Comparison of ENCODE assay signal across 8 mouse cellular contexts in genomic region chr17:80875352-80876044, GRCm38 (mm10).
DNase-seq lines count a peak whose midpoint lies in the region; ATAC-seq lines count a peak whose summit lies in the region.

No protein-coding gene starts in this region.

- peak; percentile 18 for DNase-seq in embryo, embryonic 10.5 days (ENCODE audit: low spot score)
- DNase-seq in embryo, embryonic 9.5 days (ENCODE audit: extremely low spot score) = no peak
- DNase-seq in ovary, adult 18-20 months (ENCODE audit: low spot score) = peak; percentile 42
- no peak for DNase-seq in ovary, postnatal 10 days (ENCODE audit: low spot score)
- DNase-seq in lung, postnatal 10 days = peak; percentile 77
- no peak for DNase-seq in urinary bladder, postnatal 10 days (ENCODE audit: low spot score)
- no peak for DNase-seq in layer of hippocampus, adult 11-12 months (ENCODE audit: low spot score)

- 39% methylated on average over 7 of the region's 7 CpGs for WGBS in hindbrain, embryonic 13.5 days

- H3K27me3 ChIP-seq in hindbrain, embryonic 13.5 days = no peaks in the 10 kb centered on the region

- no peaks in the 10 kb centered on the region for H3K9me3 ChIP-seq in hindbrain, embryonic 13.5 days

- no peak overlapping the region for H3K4me3 ChIP-seq in hindbrain, embryonic 13.5 days

- peak; percentile 63; the same call in 1 of the 2 replicates for ATAC-seq in hindbrain, embryonic 13.5 days (ENCODE audit: low FRiP score)

- no peak overlapping the region for H3K9ac ChIP-seq in hindbrain, embryonic 13.5 days

- no peaks in the 10 kb centered on the region for H3K36me3 ChIP-seq in hindbrain, embryonic 13.5 days

- no peak overlapping the region for H3K4me2 ChIP-seq in hindbrain, embryonic 13.5 days

- peaks cover 8% of the 10 kb centered on the region for H3K4me1 ChIP-seq in hindbrain, embryonic 13.5 days (replicated peaks)

- 0 out of 2 replicates have a peak overlapping the region, but pooled peaks have one; percentile 24 for H3K27ac ChIP-seq in hindbrain, embryonic 13.5 days

Comparison
In these comparisons a context has a peak if more than half of its experiments do, and no peak if none do; other contexts are left out.
1. DNase-seq: peak in embryo, embryonic 10.5 days (single experiment), ovary, adult 18-20 months (single experiment) and lung, postnatal 10 days (single experiment); none in embryo, embryonic 9.5 days (single experiment), ovary, postnatal 10 days (single experiment), urinary bladder, postnatal 10 days (single experiment) and layer of hippocampus, adult 11-12 months (single experiment).